Mouse (Mus musculus): ENCODE data around the gene Hnmt.

- TF ChIP-seq CTCF (IDR thresholded peaks at IDR 0.05; ENCODE audit: low read depth, low read length) (no peak), POLR2A (IDR thresholded peaks at IDR 0.05; ENCODE audit: extremely low read depth, insufficient read depth, low read length) (no peak)
Observed at GRCm38 (mm10) chr2:24090921-24091320, 41.7 kb upstream of the Hnmt start.

Measured in liver, adult 2 months (tissue).